Mouse (Mus musculus) G1E (cell line): ENCODE measurements around the gene 1190005I06Rik. TPM values are rescaled to one million over a fixed set of nuclear protein-coding genes. Genes with fewer than 3 reads are reported as not detected.

ENCODE experiments used
- ATAC-seq: 2 replicates; pipeline ENCODE4 v1.8.0; 2016; ENCODE audit warnings: mild to moderate bottlenecking; ENCODE audit not compliant: insufficient number of reproducible peaks, poor library complexity, low FRiP score, severe bottlenecking; ENCODE audit errors: extremely low read depth
- DNase-seq: peaks from one replicate; pipeline ENCODE4 v3.0.0; 2012; ENCODE audit warnings: low spot score
- H3K27me3 ChIP-seq: 2 replicates; pipeline ENCODE4 v1.6.1; 2012; ENCODE audit warnings: mild to moderate bottlenecking, low read length, inconsistent platforms; ENCODE audit not compliant: insufficient read depth
- H3K36me3 ChIP-seq: replicated peaks from 2 replicates; pipeline ENCODE3; 2012; ENCODE audit warnings: mild to moderate bottlenecking, inconsistent platforms
- H3K4me1 ChIP-seq: 2 replicates; pipeline ENCODE4 v1.6.1; 2012; ENCODE audit warnings: low read depth, low read length, inconsistent platforms, mixed read lengths; ENCODE audit not compliant: insufficient read depth
- H3K4me3 ChIP-seq: 2 replicates; pipeline ENCODE4 v1.5.1; 2012; ENCODE audit warnings: low read depth, mild to moderate bottlenecking, inconsistent platforms, low read length, moderate library complexity, mixed read lengths
- H3K9me3 ChIP-seq: replicated peaks from 2 replicates; pipeline ENCODE4 v1.6.1; 2012; ENCODE audit warnings: inconsistent platforms
- CTCF ChIP-seq: IDR thresholded peaks from 2 replicates; pipeline ENCODE4 v1.5.1; 2012; ENCODE audit warnings: low read depth, low read length, inconsistent platforms, mixed read lengths
- GATA1 ChIP-seq: IDR thresholded peaks from 2 replicates; pipeline ENCODE4 v1.6.1; 2012; ENCODE audit warnings: borderline replicate concordance, low read length, inconsistent platforms, mixed read lengths
- GATA2 ChIP-seq: IDR thresholded peaks from 2 replicates; pipeline ENCODE4 v1.6.1; 2012; ENCODE audit warnings: low read depth, low read length, inconsistent platforms, borderline replicate concordance
- POLR2AphosphoS5 ChIP-seq: IDR thresholded peaks from 2 replicates; pipeline ENCODE4 v1.6.1; 2012; ENCODE audit warnings: low read depth, low read length, inconsistent platforms; ENCODE audit not compliant: insufficient replicate concordance
- TAL1 ChIP-seq: conservative IDR thresholded peaks from 2 replicates; pipeline ENCODE4 v1.6.1; 2012; ENCODE audit warnings: low read depth, low read length, inconsistent platforms, mixed read lengths
- polyA plus RNA-seq: library from polyadenylated mRNA; stranded (reverse); fragments of >175 nt; gene quantifications from 2 replicates; pipeline ENCODE4 v1.2.3, GENCODE M21; 2012
- total RNA-seq, 2 experiments: library from RNA; stranded (forward) in 1 of 2; stranded (reverse) in 1 of 2; fragments of 200-1000 nt in 1 of 2; fragments of >200 nt in 1 of 2; fragmentation: Nextera tagmentation in 1 of 2; gene quantifications; 2 replicates each; pipeline ENCODE4 v1.2.3; 2014 to 2017

1190005I06Rik gene
- total and polyA plus RNA-seq, 3 experiments = 0.10 to 0.71 TPM; not detected in 1

DNA sequence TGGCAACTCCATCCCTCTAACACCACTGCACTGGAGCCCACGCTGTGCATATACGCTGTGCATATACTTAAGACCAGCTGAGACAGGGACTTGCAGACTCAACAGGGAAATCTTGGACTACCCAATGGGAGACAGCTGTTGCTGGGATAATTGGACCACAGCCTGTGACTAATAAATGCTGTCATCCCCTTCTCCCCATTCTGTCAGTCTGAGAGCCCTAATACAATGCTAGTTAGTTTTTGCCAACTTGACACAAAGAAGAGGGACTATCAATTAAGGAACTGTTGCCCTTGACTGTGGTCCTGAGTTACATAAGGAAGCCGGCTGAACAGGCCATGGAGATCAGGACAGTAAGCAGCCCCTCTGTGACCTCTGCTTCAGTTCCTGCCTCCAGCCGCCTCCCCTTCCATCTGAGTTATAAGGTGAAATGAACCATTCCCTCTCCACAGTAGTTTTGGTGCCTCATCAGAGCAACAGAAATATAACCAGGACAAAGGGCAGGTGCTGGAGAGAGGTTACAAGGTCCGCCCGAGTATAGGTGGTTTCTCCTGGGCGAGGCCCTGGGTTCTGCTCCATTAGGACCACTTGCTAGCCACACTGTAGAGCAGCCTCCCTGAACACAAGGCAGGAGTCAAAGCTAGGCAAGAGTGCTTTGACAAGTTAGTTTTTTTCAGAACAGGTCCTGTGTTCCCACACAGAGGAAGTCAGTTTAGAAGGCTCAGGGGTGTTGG, 9.1 kb upstream of the 1190005I06Rik start:
- peaks cover 12% of the 10 kb centered on the region for H3K4me1 ChIP-seq
- no peak for TF ChIP-seq POLR2AphosphoS5
- no peak for TF ChIP-seq GATA1
- TF ChIP-seq TAL1 = no peak
- no peak for TF ChIP-seq CTCF
- no peak overlapping the region for H3K4me3 ChIP-seq
- H3K27me3 ChIP-seq = no peaks in the 10 kb centered on the region
- peaks cover 95% of the 10 kb centered on the region for H3K36me3 ChIP-seq
- DNase-seq = no peak
- ATAC-seq = no peak
- H3K9me3 ChIP-seq = no peaks in the 10 kb centered on the region

DNA sequence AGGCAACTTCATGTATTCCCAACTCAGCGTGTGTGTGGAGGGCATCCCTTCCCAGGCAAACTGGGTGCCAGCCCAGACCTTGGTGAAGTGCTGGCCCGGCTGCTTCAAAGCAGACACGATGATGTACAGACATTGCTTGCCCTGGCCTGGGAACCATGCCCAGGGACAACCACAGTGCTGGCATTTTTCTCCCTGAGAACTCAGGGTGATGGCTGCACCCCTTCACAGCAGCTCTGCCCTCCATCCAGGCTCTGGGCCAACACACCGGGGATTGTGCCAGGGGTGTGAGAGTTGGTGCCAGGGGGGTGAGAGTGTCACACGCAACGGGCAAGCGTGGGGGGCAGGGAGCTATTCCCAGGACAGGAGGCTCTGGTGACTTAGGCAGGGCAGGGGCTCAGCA, 2.8 kb downstream of the 1190005I06Rik start:
- TF ChIP-seq GATA1 (no peak), CTCF (no peak), POLR2AphosphoS5 (no peak), TAL1 (no peak), GATA2 (no peak)
- Histone ChIP-seq H3K36me3 (no peaks in the 10 kb centered on the region), H3K27me3 (peaks cover 25% of the 10 kb centered on the region; the same call in 1 of the 2 replicates), H3K4me1 (no peaks in the 10 kb centered on the region), H3K9me3 (no peaks in the 10 kb centered on the region), H3K4me3 (no peak overlapping the region)
- DNase-seq (no peak), ATAC-seq (no peak)

DNA sequence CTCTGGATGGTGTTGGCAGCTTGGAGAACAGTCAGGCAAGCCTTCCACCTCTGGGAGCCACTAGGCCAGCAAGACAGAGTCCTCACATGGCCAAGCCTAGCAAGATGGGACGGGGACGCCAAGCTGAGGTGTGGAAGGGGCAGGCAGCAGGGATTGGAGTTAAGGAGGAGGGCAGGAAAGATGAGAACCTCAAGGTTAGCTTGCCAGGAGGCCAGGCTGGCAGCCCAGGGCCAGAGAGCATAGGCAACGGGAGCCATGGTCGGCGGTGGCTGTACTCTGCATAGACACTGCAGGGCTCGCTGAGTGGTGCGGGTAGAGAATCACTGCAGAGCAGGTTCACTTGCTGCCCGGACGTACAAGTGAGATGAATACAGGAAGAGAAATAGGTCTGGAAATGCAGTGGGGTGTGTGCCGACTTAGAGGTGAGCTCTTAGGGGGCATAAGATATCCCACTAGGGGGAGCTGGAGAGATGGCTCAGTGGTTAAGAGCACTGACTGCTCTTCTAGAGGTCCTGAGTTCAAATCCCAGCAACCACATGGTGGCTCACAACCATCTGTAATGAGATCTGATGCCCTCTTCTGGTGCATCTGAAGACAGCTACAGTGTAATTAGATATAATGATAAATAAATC, 5.3 kb downstream of the 1190005I06Rik start:
- H3K4me3 ChIP-seq = no peak overlapping the region
- no peak for DNase-seq
- TF ChIP-seq GATA1 (no peak), GATA2 (no peak), POLR2AphosphoS5 (no peak), TAL1 (no peak), CTCF (no peak)
- no peak for ATAC-seq
- H3K36me3 ChIP-seq = no peaks in the 10 kb centered on the region
- H3K9me3 ChIP-seq = no peaks in the 10 kb centered on the region
- no peaks in the 10 kb centered on the region for H3K4me1 ChIP-seq
- H3K27me3 ChIP-seq = peaks cover 30% of the 10 kb centered on the region; the same call in 1 of the 2 replicates

DNA sequence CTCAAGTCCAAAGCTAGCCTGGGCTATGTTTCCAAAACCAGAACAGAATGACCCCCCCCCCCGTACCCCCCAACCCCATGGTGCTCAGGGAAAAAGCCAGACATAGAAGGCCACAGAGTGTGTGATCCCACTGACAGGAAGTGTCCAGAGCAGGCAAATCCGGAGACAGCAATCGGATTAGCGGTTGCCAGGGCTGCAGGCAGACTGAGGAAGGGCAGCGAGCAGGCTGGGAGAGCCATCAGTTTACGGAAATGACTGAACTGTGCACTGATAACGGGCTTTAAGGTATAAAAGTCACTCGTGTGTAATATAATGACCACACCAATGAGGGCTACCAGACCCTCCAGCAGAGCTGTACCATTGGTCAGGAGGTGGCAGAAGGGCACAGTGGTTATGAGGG, 6.2 kb downstream of the 1190005I06Rik start:
- peaks cover 31% of the 10 kb centered on the region for H3K27me3 ChIP-seq
- no peaks in the 10 kb centered on the region for H3K9me3 ChIP-seq
- TF ChIP-seq GATA1 = no peak
- TF ChIP-seq POLR2AphosphoS5 = no peak
- no peak for TF ChIP-seq GATA2
- TF ChIP-seq TAL1 = no peak
- no peak for TF ChIP-seq CTCF
- H3K4me3 ChIP-seq = no peak overlapping the region
- H3K4me1 ChIP-seq = no peaks in the 10 kb centered on the region
- no peaks in the 10 kb centered on the region for H3K36me3 ChIP-seq
- ATAC-seq (no peak), DNase-seq (no peak)

GRCm38 (mm10) chr8:120634329-120634839, 13.0 kb downstream of the 1190005I06Rik start:
- ATAC-seq (no peak), DNase-seq (no peak)
- Histone ChIP-seq H3K27me3 (peaks cover 45% of the 10 kb centered on the region), H3K9me3 (no peaks in the 10 kb centered on the region), H3K36me3 (no peaks in the 10 kb centered on the region), H3K4me3 (peak overlapping the region; percentile 7; the same call in 1 of the 2 replicates), H3K4me1 (no peaks in the 10 kb centered on the region)
- TF ChIP-seq CTCF (no peak), GATA2 (no peak), POLR2AphosphoS5 (no peak), TAL1 (no peak), GATA1 (no peak)

- H3K4me1 ChIP-seq = no peaks in the 10 kb centered on the region
- TF ChIP-seq GATA2 = no peak
- no peak for TF ChIP-seq POLR2AphosphoS5
- TF ChIP-seq TAL1 = no peak
- no peak for TF ChIP-seq CTCF
- TF ChIP-seq GATA1 = no peak
- peak overlapping the region; percentile 7; the same call in 1 of the 2 replicates for H3K4me3 ChIP-seq
- H3K9me3 ChIP-seq = no peaks in the 10 kb centered on the region
- no peaks in the 10 kb centered on the region for H3K36me3 ChIP-seq
- H3K27me3 ChIP-seq = peaks cover 45% of the 10 kb centered on the region
- no peak for ATAC-seq
- no peak for DNase-seq
These were observed 13.7 kb downstream of the 1190005I06Rik start for GRCm38 (mm10) chr8:120633665-120634271.
